ENCODE assay signal across 9 mouse cellular contexts in the genomic region with DNA sequence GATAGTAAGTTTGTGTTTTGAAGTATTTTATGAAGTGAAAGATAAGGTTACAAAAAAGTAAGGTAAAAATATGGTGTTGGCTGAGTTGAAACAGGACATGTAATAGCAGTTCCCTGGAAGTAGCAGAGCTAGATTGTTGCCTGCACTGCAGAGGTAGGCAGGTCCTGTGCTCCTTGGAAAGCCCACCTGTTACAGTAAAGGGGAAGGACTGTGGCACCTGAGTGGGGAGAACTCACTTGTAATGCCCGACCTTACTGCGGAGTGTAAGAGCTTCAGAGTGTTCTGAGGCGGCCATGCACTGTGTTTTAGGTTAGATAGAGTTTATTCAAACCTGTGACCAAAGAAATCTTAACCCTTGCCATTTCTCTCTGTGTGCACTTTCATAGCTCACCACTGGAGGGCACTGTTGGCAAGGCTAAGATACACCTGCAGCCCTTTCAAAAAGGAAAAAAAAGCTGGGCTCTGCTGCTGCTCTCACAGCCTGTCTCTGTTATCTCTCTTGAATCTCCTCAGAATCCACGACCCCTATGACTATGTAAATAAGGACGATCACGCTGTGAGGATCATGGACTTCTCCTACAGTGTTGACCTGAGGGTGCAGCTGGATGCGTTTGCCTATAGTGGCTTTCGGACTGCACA. TPM values are rescaled to one million over a fixed set of nuclear protein-coding genes. Genes with fewer than 3 reads are reported as not detected.
A peak's percentile ranks its signal among the peaks of the same experiment; 100 is the strongest.
DNase-seq lines count a peak whose midpoint lies in the region; ATAC-seq lines count a peak whose summit lies in the region.
"Had no signal": no experiment of that assay in that cellular context is flagged by ENCODE, and none has a peak within 500 bp of the region (broad histone marks: within the 10 kb centered on the region; RNA-seq: fewer than 3 reads in every experiment).

No protein-coding gene starts in this region.

- H3K9ac ChIP-seq in forebrain, embryonic 13.5 days = no peak overlapping the region
- no peak overlapping the region for H3K9ac ChIP-seq in hindbrain, embryonic 13.5 days
- H3K9ac ChIP-seq: limb, embryonic 15.5 days had no signal

- no peak overlapping the region for H3K4me2 ChIP-seq in forebrain, embryonic 13.5 days
- no peak overlapping the region for H3K4me2 ChIP-seq in hindbrain, embryonic 13.5 days
- H3K4me2 ChIP-seq: limb, embryonic 15.5 days had no signal

- H3K27ac ChIP-seq in forebrain, embryonic 13.5 days = no peak overlapping the region
- no peak overlapping the region for H3K27ac ChIP-seq in hindbrain, embryonic 13.5 days
- H3K27ac ChIP-seq: limb, embryonic 15.5 days had no signal

- 44% methylated on average over 8 of the region's 8 CpGs for WGBS in forebrain, embryonic 13.5 days
- WGBS in hindbrain, embryonic 13.5 days = 43% methylated on average over 8 of the region's 8 CpGs

- peak; percentile 35 for DNase-seq in MEL-GATA-1-ER (ENCODE audit: extremely low read depth, low read depth)
- peak; percentile 71 for DNase-seq in c-Kit-positive CD71-positive TER-119-negative erythroid progenitor cells, embryonic 14.5 days (ENCODE audit: low read depth)
- peak; percentile 49 for DNase-seq in layer of hippocampus, adult 9-11 months
- DNase-seq in lung, postnatal 14 days = peak; percentile 76
- DNase-seq in retina, postnatal 7 days (ENCODE audit: low read depth, low spot score) = peak; percentile 69
- DNase-seq in urinary bladder, adult 2 months (ENCODE audit: low spot score) = peak; percentile 45

- peaks cover 84% of the 10 kb centered on the region for H3K36me3 ChIP-seq in forebrain, embryonic 13.5 days (ENCODE audit: poor library complexity, severe bottlenecking)
- H3K36me3 ChIP-seq in hindbrain, embryonic 13.5 days = peaks cover 16% of the 10 kb centered on the region

- peak; percentile 74 for ATAC-seq in forebrain, embryonic 13.5 days
- peak; percentile 59; the same call in 1 of the 2 replicates for ATAC-seq in hindbrain, embryonic 13.5 days (ENCODE audit: low FRiP score)

- H3K27me3 ChIP-seq in forebrain, embryonic 13.5 days = no peaks in the 10 kb centered on the region
- no peaks in the 10 kb centered on the region for H3K27me3 ChIP-seq in hindbrain, embryonic 13.5 days
- H3K27me3 ChIP-seq: limb, embryonic 15.5 days had no signal

- H3K4me1 ChIP-seq in forebrain, embryonic 13.5 days = no peaks in the 10 kb centered on the region
- H3K4me1 ChIP-seq in hindbrain, embryonic 13.5 days (replicated peaks) = no peaks in the 10 kb centered on the region
- H3K4me1 ChIP-seq: limb, embryonic 15.5 days had no signal

- H3K9me3 ChIP-seq in forebrain, embryonic 13.5 days (replicated peaks) = no peaks in the 10 kb centered on the region
- no peaks in the 10 kb centered on the region for H3K9me3 ChIP-seq in hindbrain, embryonic 13.5 days
- H3K9me3 ChIP-seq: limb, embryonic 15.5 days had no signal

- no peak overlapping the region for H3K4me3 ChIP-seq in forebrain, embryonic 13.5 days
- no peak overlapping the region for H3K4me3 ChIP-seq in hindbrain, embryonic 13.5 days
- H3K4me3 ChIP-seq: limb, embryonic 15.5 days had no signal

RNA-seq across cellular contexts. Expression of gene Pak6, which starts 25.1 kb away (rescaled TPM):
- polyA plus RNA-seq in forebrain, embryonic 13.5 days (2015; fragmentation: Nextera tagmentation; extraction: Ambion mirVana) = 9.0 and 12.6 TPM in 2 replicates
- 22.0 and 23.2 TPM in 2 replicates for polyA plus RNA-seq in hindbrain, embryonic 13.5 days (2015; fragmentation: Nextera tagmentation; extraction: Ambion mirVana)
- 12.3 and 12.7 TPM in 2 replicates for polyA plus RNA-seq in urinary bladder, adult 2 months (2012; rRNA removed)

RNA-seq across cellular contexts. Expression of gene Bub1b, which starts 40.0 kb away (rescaled TPM):
- 80.7 and 85.2 TPM in 2 replicates for polyA plus RNA-seq in forebrain, embryonic 13.5 days (2015; fragmentation: Nextera tagmentation; extraction: Ambion mirVana)
- 19.1 and 20.5 TPM in 2 replicates for polyA plus RNA-seq in hindbrain, embryonic 13.5 days (2015; fragmentation: Nextera tagmentation; extraction: Ambion mirVana)
- polyA plus RNA-seq in urinary bladder, adult 2 months (2012; rRNA removed) = 2.4 and 2.8 TPM in 2 replicates
